Mouse (Mus musculus) cortical plate, adult 2 months (tissue): Measurements from ENCODE around the gene Marveld3. TPM values are rescaled to one million over a fixed set of nuclear protein-coding genes. Genes with fewer than 3 reads are reported as not detected.

Source experiments
- H3K27ac ChIP-seq: fragments of 200-500 bp; 2 replicates; pipeline ENCODE4 v1.5.1; 2012; ENCODE audit warnings: low read length, control low read depth, inconsistent platforms; ENCODE audit not compliant: insufficient read depth
- H3K4me1 ChIP-seq: fragments of 200-500 bp; 2 replicates; pipeline ENCODE4 v1.6.1; 2011; ENCODE audit warnings: low read length; ENCODE audit not compliant: control insufficient read depth, insufficient read depth
- H3K4me3 ChIP-seq: fragments of 200-500 bp; 2 replicates; pipeline ENCODE4 v1.5.1; 2011; ENCODE audit warnings: mild to moderate bottlenecking, low read length, control low read depth; ENCODE audit not compliant: insufficient read depth
- CTCF ChIP-seq: fragments of 200-500 bp; IDR thresholded peaks from 2 replicates; pipeline ENCODE4 v1.5.1; 2011; ENCODE audit warnings: mild to moderate bottlenecking, control low read depth, low read length; ENCODE audit not compliant: insufficient read depth; ENCODE audit errors: extremely low read depth
- POLR2A ChIP-seq: fragments of 200-500 bp; IDR thresholded peaks from 2 replicates; pipeline ENCODE4 v1.6.1; 2011; ENCODE audit warnings: mild to moderate bottlenecking, low read length, control low read depth; ENCODE audit not compliant: insufficient read depth; ENCODE audit errors: extremely low read depth
- polyA plus RNA-seq: library from polyadenylated mRNA; depleted of rRNA; stranded (reverse); fragments of >200 nt; gene quantifications from 2 replicates; pipeline ENCODE4 v1.2.3, GENCODE M21; 2012; rRNA removed

Gene Marveld3
- 0.19 TPM in 1 of 2 replicates, not detected in the other for polyA plus RNA-seq

GRCm38 (mm10) chr8:109961693-109962367 is at the start of gene Marveld3:
Gene Marveld3 (minus strand): TSS chr8:109962203.
- Histone ChIP-seq H3K27ac (no peak within 1 kb of the TSS), H3K4me3 (peak within 1 kb of the TSS; percentile 12; the same call in 1 of the 2 replicates), H3K4me1 (no peaks in the 10 kb centered on the region)
- TF ChIP-seq CTCF (peak; percentile 32), POLR2A (no peak)

- H3K27ac ChIP-seq: no peak overlapping the region
- no peak for TF ChIP-seq POLR2A
- peak; percentile 64 for TF ChIP-seq CTCF
- H3K4me1 ChIP-seq: 0 out of 2 replicates have a peak, but pooled peaks cover 1% of the 10 kb centered on the region
Measured at GRCm38 (mm10) chr8:110010868-110011267, 48.9 kb upstream of the Marveld3 start.

GRCm38 (mm10) chr8:110008995-110009446 is 47.0 kb upstream of the Marveld3 start:
- H3K27ac ChIP-seq: no peak overlapping the region
- 0 out of 2 replicates have a peak, but pooled peaks cover 1% of the 10 kb centered on the region for H3K4me1 ChIP-seq
- no peak for TF ChIP-seq CTCF
- no peak for TF ChIP-seq POLR2A
- H3K4me3 ChIP-seq: no peak overlapping the region

More at GRCm38 (mm10) chr8:110010868-110011267, 48.9 kb upstream of the Marveld3 start:
- H3K4me3 ChIP-seq: no peak overlapping the region

- 0 out of 2 replicates have a peak, but pooled peaks cover 1% of the 10 kb centered on the region for H3K4me1 ChIP-seq
- H3K4me3 ChIP-seq: no peak overlapping the region
- no peak overlapping the region for H3K27ac ChIP-seq
- TF ChIP-seq CTCF: no peak
- no peak for TF ChIP-seq POLR2A
Measured at GRCm38 (mm10) chr8:110008228-110008994, 46.4 kb upstream of the Marveld3 start.

DNA sequence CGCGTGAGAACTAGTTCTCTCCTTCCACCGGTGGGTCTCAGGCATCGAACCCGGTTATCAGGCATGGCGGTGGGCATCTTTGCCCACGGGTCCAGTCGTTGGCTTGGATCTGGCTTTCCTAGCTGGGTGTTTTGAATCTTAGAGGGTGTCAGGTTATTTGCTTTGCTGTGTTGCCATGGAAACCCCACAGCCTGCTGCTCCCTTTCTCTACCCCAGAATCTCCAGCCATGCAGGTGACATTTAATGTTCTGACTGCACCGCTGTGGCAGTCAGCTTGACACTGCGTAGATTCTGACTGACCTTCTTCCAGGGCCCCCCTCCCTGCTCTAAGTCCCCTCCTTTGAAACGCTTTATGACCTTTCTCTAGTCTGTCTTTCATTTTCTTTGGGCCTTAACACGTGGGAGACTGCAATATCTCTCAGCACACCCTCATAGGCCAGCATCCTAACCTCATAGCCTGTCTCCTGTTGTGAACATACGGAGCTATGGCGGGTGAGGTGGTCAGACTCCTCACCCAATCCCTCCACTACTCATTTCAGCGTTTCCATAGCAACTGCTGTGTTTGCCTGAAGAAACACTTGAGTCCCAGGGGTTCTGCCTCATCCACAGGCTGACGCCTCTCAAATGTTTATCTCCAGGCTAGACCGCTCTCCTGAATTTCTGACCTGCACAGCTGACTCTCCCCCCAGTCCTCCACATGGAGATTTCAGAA is 44.5 kb upstream of the Marveld3 start:
- H3K27ac ChIP-seq: no peak overlapping the region
- 0 out of 2 replicates have a peak, but pooled peaks cover 1% of the 10 kb centered on the region for H3K4me1 ChIP-seq
- TF ChIP-seq POLR2A: no peak
- no peak for TF ChIP-seq CTCF
- no peak overlapping the region for H3K4me3 ChIP-seq

DNA sequence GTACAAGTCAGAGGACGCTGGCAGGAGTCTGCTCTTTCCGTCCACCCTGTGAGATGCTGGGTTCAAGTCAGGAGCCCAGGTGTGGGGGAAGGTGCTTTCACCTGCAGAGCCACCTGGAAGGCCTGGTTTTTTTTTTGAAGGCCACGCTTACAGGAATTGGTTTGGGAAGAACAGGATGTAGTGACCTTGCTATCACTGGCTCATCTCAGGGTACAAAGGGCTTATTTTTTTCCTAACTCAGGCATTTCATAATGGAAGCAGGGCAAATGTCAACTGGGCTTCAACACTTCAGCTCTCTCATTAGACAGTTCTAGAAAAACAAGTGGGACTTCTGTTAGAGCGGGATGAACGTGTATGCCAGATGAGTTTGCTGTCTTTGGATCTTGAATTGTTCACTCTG is 42.3 kb upstream of the Marveld3 start:
- TF ChIP-seq CTCF (no peak), POLR2A (no peak)
- Histone ChIP-seq H3K4me1 (0 out of 2 replicates have a peak, but pooled peaks cover 1% of the 10 kb centered on the region), H3K4me3 (no peak overlapping the region), H3K27ac (no peak overlapping the region)

DNA sequence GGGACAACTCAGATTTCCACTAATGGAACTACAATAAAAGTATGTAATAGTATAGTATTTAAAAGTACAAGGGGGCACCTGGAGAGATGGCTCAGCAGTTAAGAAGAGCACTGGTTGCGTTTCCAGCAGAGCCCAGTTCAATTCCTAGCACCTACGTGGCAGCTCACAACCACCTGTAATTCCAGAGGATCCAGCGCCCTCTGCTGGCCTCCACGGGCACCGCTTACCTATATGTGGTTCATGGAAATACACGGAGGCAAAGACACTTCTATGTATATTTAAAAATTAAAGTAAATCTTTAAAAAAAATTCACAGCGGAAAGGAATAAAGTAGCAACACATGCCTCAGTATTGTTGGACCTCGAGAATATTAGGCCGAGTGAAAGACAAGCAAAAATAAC is 41.0 kb upstream of the Marveld3 start:
- H3K27ac ChIP-seq: no peak overlapping the region
- TF ChIP-seq CTCF (0 out of 2 replicates have a peak, but pooled peaks have one; percentile 10), POLR2A (no peak)
- no peak overlapping the region for H3K4me3 ChIP-seq
- H3K4me1 ChIP-seq: 0 out of 2 replicates have a peak, but pooled peaks cover 1% of the 10 kb centered on the region

DNA sequence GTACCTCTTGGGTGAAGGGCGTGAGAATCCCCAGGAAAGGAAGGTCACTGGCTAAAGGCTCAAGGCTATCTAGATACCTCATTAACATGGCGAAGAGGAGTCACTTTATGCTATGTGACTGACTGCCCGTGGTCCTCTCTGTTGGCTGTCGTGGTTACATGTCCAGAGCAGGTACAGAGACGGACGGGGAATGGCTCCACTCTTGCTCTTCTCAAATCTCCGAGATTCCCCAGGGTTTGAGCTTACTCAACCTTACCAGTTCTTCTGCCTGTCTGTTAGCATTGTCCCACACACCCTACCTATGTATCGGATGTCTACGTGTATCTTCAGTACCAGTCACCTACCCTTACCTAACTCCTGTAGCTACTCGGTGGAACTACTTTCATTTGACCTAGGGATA is 38.0 kb upstream of the Marveld3 start:
- Histone ChIP-seq H3K4me3 (no peak overlapping the region), H3K4me1 (no peaks in the 10 kb centered on the region), H3K27ac (no peak overlapping the region)
- TF ChIP-seq POLR2A (no peak), CTCF (no peak)

DNA sequence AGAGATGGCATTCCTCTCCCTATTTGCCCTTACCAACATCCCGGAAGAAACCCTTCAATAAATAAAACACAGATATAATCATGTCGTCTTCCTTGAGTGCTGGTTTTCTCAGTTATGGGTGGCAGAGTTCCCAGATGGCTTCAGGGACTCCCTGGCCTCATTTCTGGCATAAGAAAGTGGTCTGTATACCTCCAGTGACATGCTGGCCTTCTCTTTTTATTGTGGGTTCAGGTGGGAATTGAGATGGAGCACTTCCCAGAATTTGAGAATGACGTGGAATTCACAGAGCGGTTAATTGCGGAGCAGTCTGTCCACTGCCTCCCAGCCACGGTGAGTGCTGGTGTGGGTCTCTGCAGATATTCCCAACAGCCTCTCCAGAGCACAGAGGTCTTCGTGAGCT is 36.1 kb upstream of the Marveld3 start:
- Histone ChIP-seq H3K4me1 (no peaks in the 10 kb centered on the region), H3K4me3 (no peak overlapping the region), H3K27ac (no peak overlapping the region)
- no peak for TF ChIP-seq POLR2A
- TF ChIP-seq CTCF: no peak

GRCm38 (mm10) chr8:109997381-109997780 is 35.4 kb upstream of the Marveld3 start:
- no peak overlapping the region for H3K27ac ChIP-seq
- H3K4me3 ChIP-seq: no peak overlapping the region
- H3K4me1 ChIP-seq: no peaks in the 10 kb centered on the region
- no peak for TF ChIP-seq CTCF
- TF ChIP-seq POLR2A: no peak
